Mouse (Mus musculus) R1 (cell line): ENCODE data around the gene Arhgap40.

ENCODE experiments used
- DNase-seq: peaks from one replicate; pipeline ENCODE4 v3.0.0-alpha.2; 2018; ENCODE audit warnings: low read depth, low spot score

Gene Arhgap40

GRCm38 (mm10) chr2:158546751-158547150 lies 34.2 kb downstream of the Arhgap40 start:
- peak; percentile 93 for DNase-seq

- DNase-seq, result peak; percentile 71
Observed at GRCm38 (mm10) chr2:158550067-158550466, 37.5 kb downstream of the Arhgap40 start.

- no peak for DNase-seq
Observed at GRCm38 (mm10) chr2:158554366-158554765, 41.8 kb downstream of the Arhgap40 start.

GRCm38 (mm10) chr2:158555252-158555651 lies 42.7 kb downstream of the Arhgap40 start:
- no peak for DNase-seq

GRCm38 (mm10) chr2:158555812-158556211 lies 43.2 kb downstream of the Arhgap40 start:
- DNase-seq, result no peak

- DNase-seq, result peak; percentile 71
Observed at GRCm38 (mm10) chr2:158556225-158556624, 43.6 kb downstream of the Arhgap40 start.

GRCm38 (mm10) chr2:158556750-158557149 lies 44.2 kb downstream of the Arhgap40 start:
- peak; percentile 24 for DNase-seq

GRCm38 (mm10) chr2:158559945-158560344 lies 47.3 kb downstream of the Arhgap40 start:
- peak; percentile 21 for DNase-seq

GRCm38 (mm10) chr2:158560801-158561200 lies 48.2 kb downstream of the Arhgap40 start:
- no peak for DNase-seq

- no peak for DNase-seq
Observed at GRCm38 (mm10) chr2:158561371-158562144, 49.0 kb downstream of the Arhgap40 start.

- peak; percentile 85 for DNase-seq
Observed at GRCm38 (mm10) chr2:158570421-158571081, 58.0 kb downstream of the Arhgap40 start.

GRCm38 (mm10) chr2:158579979-158580378 lies 67.4 kb downstream of the Arhgap40 start:
- no peak for DNase-seq

GRCm38 (mm10) chr2:158584621-158585358 lies 72.2 kb downstream of the Arhgap40 start:
- peak; percentile 80 for DNase-seq

- DNase-seq, result no peak
Observed at GRCm38 (mm10) chr2:158588524-158589271, 76.1 kb downstream of the Arhgap40 start.

- no peak for DNase-seq
Observed at GRCm38 (mm10) chr2:158590495-158590894, 77.9 kb downstream of the Arhgap40 start.

GRCm38 (mm10) chr2:158591286-158591685 lies 78.7 kb downstream of the Arhgap40 start:
- peak; percentile 78 for DNase-seq

GRCm38 (mm10) chr2:158593371-158593770 lies 80.8 kb downstream of the Arhgap40 start:
- DNase-seq, result no peak

- DNase-seq, result peak; percentile 78
Observed at GRCm38 (mm10) chr2:158595103-158595502, 82.5 kb downstream of the Arhgap40 start.

GRCm38 (mm10) chr2:158595577-158595976 lies 83.0 kb downstream of the Arhgap40 start:
- no peak for DNase-seq

- DNase-seq, result no peak
Observed at GRCm38 (mm10) chr2:158596803-158597202, 84.2 kb downstream of the Arhgap40 start.
